Mouse (Mus musculus) kidney, adult 11 months (tissue): ENCODE measurements around the gene BC055324.

ENCODE experiments used
- DNase-seq: peaks from one replicate; pipeline ENCODE4 v3.0.0; 2022

BC055324 gene

GRCm38 (mm10) chr1:163942056-163942455 is 52.5 kb downstream of the BC055324 start:
- DNase-seq: no peak

GRCm38 (mm10) chr1:163934591-163934990 is 60.0 kb downstream of the BC055324 start:
- no peak for DNase-seq

DNA sequence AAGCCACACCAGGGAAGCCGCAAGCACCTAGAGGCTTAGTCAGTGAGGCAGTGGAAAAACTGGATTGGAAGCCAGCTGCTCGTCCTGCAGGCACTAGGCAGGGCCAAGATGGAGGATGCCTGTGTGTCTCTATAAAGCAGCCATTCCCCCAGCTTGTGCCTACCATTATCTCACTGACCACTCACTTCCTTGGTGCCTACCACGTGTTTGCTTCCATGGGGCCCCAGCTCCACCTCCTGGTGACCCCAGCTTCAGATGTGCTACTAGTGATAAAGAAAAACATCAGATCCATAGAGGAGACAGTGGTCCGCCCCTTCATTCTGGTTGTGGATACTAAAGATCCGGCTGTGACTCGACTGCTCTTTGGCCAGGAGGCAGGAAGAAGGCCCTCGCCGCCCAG is 62.8 kb downstream of the BC055324 start:
- DNase-seq: no peak

- DNase-seq: no peak
These were observed 64.2 kb downstream of the BC055324 start for GRCm38 (mm10) chr1:163930458-163930794.

- DNase-seq: peak; percentile 87
These were observed 64.7 kb downstream of the BC055324 start for GRCm38 (mm10) chr1:163929636-163930457.

DNA sequence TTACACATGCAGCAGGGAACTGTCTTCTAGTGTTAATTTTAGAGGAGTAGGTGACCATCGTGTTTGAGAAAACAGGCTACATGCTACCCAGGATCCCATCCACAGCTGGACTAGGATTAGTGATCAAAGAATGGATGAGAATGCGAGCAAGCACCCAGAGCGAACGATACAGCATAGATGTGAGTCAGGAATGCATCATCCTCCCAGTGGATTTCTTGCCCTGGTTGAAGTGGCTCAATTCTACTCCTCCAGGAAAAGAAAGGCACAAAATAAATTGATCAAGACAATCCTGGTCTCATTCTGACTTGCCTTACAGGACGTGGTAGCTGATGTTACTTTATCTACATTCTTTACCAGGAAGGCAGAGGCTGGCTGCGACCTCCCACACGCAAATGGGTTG is 65.8 kb downstream of the BC055324 start, which contains the start of gene Scyl3:
TSS of gene Scyl3 (plus strand) at position 255 of the 400 bp plus-strand sequence.
- no peak for DNase-seq

DNA sequence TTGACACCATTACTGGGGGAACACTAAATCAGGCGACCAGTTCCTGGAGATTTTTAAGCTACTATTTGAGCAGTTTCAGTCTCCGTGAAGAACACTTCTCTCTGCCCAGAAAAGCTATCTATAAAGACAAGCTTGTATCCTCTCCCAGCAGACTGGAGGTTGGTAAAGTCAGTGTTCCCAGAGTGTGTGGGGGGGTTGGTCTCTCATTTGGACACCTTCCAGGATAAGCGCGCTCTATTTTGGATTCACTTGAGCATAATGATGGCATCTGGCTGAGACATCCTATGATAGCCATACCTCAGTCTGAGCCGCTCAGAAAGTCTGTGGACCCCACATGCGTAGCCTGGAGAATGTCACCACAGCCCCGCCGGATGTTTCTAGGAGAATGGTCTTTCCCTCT is 70.5 kb downstream of the BC055324 start:
- DNase-seq: no peak

DNA sequence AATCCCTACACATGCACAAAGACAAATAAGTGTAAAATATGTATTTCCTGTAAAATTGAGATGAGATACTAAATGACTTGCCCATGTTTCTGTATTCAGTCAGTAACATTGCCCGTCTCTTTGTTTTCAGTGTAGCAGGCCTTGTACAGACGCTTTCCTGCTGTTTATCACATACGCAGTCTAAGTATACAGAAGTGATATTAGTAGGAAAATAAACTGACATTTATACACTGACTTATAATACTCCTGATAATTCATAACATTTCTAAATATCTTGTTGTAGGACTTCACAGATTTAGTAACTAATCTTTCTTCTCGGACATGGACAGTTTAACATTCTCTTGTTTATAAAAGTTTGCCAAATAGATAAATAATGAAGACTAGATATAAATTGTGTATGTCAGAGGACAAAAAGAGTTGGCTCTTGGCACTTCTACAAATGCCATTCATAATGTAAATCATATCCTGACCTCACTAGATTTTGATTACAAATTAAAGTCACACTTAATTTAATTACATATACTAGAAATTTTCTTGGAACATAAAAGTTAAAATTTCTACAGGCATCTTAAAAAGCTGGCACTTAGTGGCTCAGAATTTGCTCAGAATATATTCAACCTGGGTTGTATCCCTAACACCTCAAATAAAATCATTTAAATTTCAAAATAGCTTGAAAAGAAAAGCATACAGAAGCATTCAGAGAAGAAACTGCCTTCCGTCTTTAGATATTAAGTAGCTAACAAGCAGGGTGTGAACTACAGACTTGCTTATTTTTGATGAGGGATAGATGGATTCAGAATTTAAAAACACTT is 77.0 kb downstream of the BC055324 start:
- DNase-seq: no peak

DNA sequence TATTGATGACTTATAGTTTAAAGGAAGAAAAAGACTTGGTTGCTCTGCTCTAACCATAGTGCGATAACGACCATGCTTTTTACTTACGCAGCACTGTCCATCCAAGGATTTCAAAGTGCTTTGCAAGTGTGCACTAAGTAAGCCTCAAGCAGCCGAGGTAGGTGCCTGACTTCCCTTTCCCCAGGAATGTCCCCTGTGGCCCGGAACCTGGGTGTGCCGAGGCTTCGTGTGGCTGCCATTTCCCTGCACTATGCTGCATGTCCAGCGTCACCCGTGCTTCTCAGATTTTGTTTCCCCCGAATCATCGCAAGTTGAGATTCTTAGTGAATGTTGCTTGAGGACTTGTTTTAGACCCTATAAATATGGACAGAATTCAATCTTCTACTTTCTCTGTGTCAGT is 82.6 kb downstream of the BC055324 start:
- DNase-seq: no peak

GRCm38 (mm10) chr1:163910785-163911184 is 83.8 kb downstream of the BC055324 start:
- DNase-seq: no peak

DNA sequence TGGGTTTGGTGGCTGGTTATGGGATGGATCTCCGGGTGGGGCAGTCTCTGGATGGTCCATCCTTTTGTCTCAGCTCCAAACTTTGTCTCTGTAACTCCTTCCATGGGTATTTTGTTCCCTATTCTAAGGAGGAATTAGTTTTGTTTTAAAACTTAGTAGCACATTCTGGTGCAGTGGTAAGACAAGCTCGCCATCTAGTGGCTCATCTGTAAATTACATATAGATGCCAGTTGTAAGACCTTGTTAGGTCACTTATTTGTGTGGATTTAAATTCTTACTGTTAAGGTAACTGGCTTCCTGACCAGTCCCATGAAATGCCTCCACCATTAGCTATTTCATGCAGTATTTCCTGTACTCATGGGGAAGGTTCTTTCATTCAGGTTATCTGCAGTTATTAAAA is 84.3 kb downstream of the BC055324 start:
- no peak for DNase-seq

DNA sequence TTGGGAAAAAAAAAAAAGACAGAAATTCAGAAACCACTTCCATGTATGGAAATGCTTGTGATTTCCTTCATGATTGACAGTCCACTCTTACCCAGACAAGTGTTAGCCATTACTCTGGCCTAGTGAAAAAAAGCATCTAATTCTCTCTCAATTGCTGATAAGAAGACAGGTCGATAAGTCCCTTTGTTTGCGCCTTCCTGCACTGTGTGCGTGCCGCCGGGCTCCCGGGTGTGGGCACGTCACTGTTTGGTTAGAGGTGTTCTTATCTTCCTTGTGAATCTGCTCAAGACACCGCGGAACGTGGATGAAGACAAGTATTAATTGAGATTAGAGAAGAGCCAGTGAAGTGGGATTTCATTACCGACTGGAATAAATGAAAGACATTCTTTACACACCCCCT is 86.2 kb downstream of the BC055324 start:
- DNase-seq: no peak

GRCm38 (mm10) chr1:163907007-163907811 is 87.4 kb downstream of the BC055324 start:
- DNase-seq: no peak

- no peak for DNase-seq
These were observed 91.2 kb downstream of the BC055324 start for GRCm38 (mm10) chr1:163903411-163903810.

DNA sequence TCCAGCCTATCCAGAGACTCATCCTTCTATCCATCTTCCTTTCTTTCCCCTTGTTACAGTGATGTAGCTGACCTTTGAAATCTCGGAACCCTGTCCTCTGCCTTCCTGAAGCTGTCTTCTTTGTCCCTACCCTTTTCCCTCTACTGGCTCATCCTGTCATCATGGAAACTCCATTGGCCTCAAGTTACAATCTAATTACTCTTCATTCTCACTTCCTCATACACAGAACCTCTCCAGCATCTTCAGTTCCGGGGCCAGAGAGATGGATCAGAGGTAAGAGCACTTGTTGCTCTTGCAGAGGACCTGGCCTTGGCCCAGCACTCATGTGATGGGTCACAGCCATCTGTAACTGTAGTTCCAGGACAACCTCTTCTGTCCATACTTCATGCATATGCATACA is 94.4 kb downstream of the BC055324 start:
- no peak for DNase-seq

DNA sequence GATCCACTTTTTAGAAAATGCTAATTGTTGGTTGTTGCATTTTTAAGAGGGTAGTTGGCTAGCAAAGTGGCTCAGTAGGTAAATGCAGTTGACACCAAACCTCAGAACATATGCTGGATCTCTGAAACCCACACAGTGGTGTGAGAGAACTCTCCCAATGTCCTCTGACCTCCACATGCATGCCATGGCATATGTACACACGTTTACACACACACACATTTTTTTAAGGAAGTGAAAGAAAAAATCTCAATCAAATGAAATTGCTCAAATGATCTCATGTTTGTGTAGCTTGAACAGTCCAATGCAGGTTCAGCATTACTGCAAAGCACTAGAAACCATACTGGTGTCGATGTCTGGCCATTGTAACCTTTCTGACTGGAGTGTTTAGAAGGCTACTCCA is 95.0 kb downstream of the BC055324 start:
- DNase-seq: no peak

- no peak for DNase-seq
These were observed 96.3 kb downstream of the BC055324 start for GRCm38 (mm10) chr1:163898291-163898764.
